Mouse (Mus musculus) forebrain, embryonic 16.5 days (tissue): ENCODE data around the gene Gm49776. TPM values are rescaled to one million over a fixed set of nuclear protein-coding genes. Genes with fewer than 3 reads are reported as not detected.
"Not testable (repeated sequence)": the region's sequence is repeated elsewhere in the genome, so short reads cannot be mapped to it uniquely, and the experiment has no call there.

Source experiments
- ATAC-seq: fragments of 200-750 bp; cut with Nextera tagmentation; 2 replicates; pipeline ENCODE4 v1.8.0; 2017; ENCODE audit warnings: mild to moderate bottlenecking, moderate library complexity
- H3K27ac ChIP-seq: fragments of 300-500 bp; sonication (generic); 2 replicates; pipeline ENCODE4 v1.5.1; 2014; ENCODE audit warnings: low read length, control low read depth
- H3K27me3 ChIP-seq: fragments of 300-500 bp; sonication (generic); replicated peaks from 2 replicates; pipeline ENCODE4 v1.6.1; 2014; ENCODE audit warnings: low read length; ENCODE audit not compliant: control insufficient read depth, insufficient read depth
- H3K36me3 ChIP-seq: fragments of 300-500 bp; sonication (generic); 2 replicates; pipeline ENCODE4 v1.6.1; 2014; ENCODE audit not compliant: control insufficient read depth, insufficient read depth
- H3K4me1 ChIP-seq: fragments of 300-500 bp; sonication (generic); replicated peaks from 2 replicates; pipeline ENCODE4 v1.6.1; 2014; ENCODE audit warnings: low read length; ENCODE audit not compliant: control insufficient read depth, insufficient read depth
- H3K4me2 ChIP-seq: fragments of 300-500 bp; sonication (generic); 2 replicates; pipeline ENCODE4 v1.6.1; 2014; ENCODE audit warnings: mild to moderate bottlenecking, low read length, control low read depth
- H3K4me3 ChIP-seq: fragments of 300-500 bp; sonication (generic); replicated peaks from 2 replicates; pipeline ENCODE4 v1.5.1; 2014; ENCODE audit warnings: mild to moderate bottlenecking, low read length, control low read depth
- H3K9ac ChIP-seq: fragments of 300-500 bp; sonication (generic); replicated peaks from 2 replicates; pipeline ENCODE4 v1.6.1; 2014; ENCODE audit warnings: low read depth, low read length, control low read depth
- H3K9me3 ChIP-seq: fragments of 300-500 bp; sonication (generic); 2 replicates; pipeline ENCODE4 v1.6.1; 2016; ENCODE audit warnings: low read length; ENCODE audit not compliant: control insufficient read depth
- WGBS: fragments of 180-500 bp; shearing (Covaris S2); extraction: QIAGEN DNeasy Blood & Tissue Kit; methylation state at CpG from one replicate; pipeline ENCODE4 v1.1.7; 2014; 5-methylcytosine and 5-hydroxymethylcytosine counted together
- polyA plus RNA-seq: library from polyadenylated mRNA; unstranded; fragments of >200 nt; fragmentation: Nextera tagmentation; extraction: Ambion mirVana; gene quantifications from 2 replicates; pipeline ENCODE4 v1.2.1, GENCODE M21; 2015

The Gm49776 gene
- polyA plus RNA-seq, result 2.0 TPM in 1 of 2 replicates, not detected in the other

DNA sequence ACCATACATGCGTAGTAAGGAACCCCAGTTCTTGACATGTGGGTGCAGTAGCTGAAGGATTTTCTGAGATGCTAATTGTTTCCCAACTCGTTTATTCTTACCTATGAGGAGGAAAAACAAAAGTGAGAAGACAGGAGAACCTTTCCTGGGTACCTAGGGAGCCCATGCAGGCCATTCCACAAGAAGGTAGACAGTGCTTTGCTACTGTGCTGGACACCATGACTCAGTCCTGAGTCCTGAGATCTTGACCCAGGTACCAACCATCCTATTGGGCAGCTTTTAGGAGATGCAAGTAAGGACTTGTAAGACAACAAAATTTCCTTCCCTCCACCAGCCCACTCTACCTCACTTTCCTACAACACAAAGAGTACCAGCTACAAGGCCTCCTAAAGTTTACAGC lies at the start of gene Gm49776:
Gm49776 (minus strand) TSS at position 101 of the 400 bp plus-strand sequence.
- Histone ChIP-seq H3K27me3 (no peaks in the 10 kb centered on the region), H3K9ac (no peak within 1 kb of the TSS), H3K9me3 (no peaks in the 10 kb centered on the region), H3K27ac (no peak within 1 kb of the TSS), H3K4me1 (no peaks in the 10 kb centered on the region), H3K4me2 (no peak within 1 kb of the TSS), H3K4me3 (no peak within 1 kb of the TSS), H3K36me3 (peaks cover 58% of the 10 kb centered on the region)
- no peak for ATAC-seq
- WGBS, result 94% methylated on average over 2 of the region's 2 CpGs

DNA sequence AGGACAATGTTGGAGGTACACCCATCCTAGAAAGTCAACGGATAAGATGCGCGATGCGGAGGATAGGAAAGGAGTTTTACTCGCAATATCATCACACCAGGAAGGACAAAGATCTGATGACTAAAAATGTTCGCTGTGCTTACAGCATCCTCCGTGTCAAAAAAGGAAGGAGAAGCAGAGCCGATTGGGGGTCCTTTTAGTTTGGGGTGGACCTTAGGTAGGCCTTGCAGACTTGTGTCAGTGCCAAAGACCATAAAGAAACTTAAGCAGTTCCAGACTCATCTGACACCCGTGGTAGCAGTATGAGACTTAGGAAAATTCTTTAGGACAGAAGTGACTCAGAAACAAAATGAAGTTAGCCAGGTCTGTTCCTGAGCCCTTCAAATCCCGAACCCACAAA lies 31.5 kb upstream of the Gm49776 start:
- H3K36me3 ChIP-seq, H3K9me3 ChIP-seq, H3K27me3 ChIP-seq, ATAC-seq: not testable (repeated sequence)
- WGBS, result 2% methylated on average over 9 of the region's 10 CpGs
- Histone ChIP-seq H3K4me3 (peak overlapping the region; percentile 100), H3K4me1 (peaks cover 30% of the 10 kb centered on the region), H3K27ac (peak overlapping the region; percentile 37; the same call in 1 of the 2 replicates), H3K9ac (peak overlapping the region; percentile 35; the same call in 1 of the 2 replicates), H3K4me2 (peak overlapping the region; percentile 44)

DNA sequence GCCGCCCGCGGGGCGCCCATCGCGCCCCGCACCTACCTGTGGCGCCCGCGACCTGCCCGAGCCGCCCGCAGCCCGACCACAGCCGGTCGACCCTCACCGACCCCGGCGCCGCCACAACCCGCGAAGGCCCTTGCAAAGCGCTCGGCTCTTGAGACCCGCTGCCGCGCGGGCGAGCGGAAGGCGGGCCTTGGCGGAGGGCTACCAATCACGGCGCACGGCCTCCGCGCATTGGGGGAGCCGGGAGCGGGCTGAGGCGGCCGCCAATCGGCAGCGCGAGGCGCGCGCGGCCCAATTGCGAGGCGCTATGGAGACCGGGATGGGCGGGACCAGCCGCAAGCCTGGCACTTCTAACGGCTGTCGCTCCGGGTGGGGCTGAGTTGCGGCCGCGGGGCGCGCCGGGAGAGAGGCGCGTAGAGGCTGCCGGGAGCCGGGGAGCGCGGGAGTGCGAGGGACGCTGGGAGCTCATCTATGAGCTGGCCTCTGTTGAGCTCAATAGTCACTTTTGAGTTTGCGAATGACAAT lies 31.0 kb upstream of the Gm49776 start, which contains the start of gene Dgcr8:
Dgcr8 (minus strand) TSS at position 180 of the 522 bp plus-strand sequence.
- H3K27me3 ChIP-seq, result no peaks in the 10 kb centered on the region
- peak within 1 kb of the TSS; percentile 98 for H3K4me2 ChIP-seq
- peak within 1 kb of the TSS; percentile 97 for H3K9ac ChIP-seq
- ATAC-seq, result peak; percentile 100
- H3K27ac ChIP-seq, result peak within 1 kb of the TSS; percentile 82
- WGBS, result under 1% methylated on average over 58 of the region's 71 CpGs
- H3K9me3 ChIP-seq, result no peaks in the 10 kb centered on the region
- H3K36me3 ChIP-seq, result 0 out of 2 replicates have a peak, but pooled peaks cover 4% of the 10 kb centered on the region
- H3K4me3 ChIP-seq, result peak within 1 kb of the TSS; percentile 100
- peaks cover 30% of the 10 kb centered on the region for H3K4me1 ChIP-seq

DNA sequence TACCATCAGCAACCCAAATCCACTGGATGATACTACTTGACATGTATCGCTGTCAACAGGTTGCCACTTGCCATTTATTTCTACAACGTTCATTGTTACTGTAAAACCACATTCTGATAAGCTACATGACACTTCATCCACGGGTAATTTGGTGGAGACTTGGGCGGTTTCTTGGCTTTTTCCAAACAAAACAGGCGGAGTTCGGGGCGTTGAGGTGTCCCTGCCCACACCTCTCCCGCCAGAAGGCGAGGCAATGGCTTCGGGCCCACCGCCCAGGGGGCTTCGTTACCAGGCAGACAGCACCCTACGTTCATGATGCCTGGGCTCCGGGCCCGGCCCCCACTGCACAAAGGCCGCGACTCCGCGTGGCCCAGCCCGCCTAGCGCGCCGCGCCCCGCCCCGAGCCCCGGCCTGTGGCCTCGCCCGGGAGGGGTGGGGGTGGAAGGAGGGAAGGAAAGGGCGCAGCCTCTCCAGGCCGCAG lies 30.5 kb upstream of the Gm49776 start:
- Histone ChIP-seq H3K27me3 (no peaks in the 10 kb centered on the region), H3K36me3 (peaks cover 7% of the 10 kb centered on the region), H3K9ac (peak overlapping the region; percentile 97), H3K4me1 (peaks cover 30% of the 10 kb centered on the region), H3K27ac (peak overlapping the region; percentile 82), H3K9me3 (no peaks in the 10 kb centered on the region), H3K4me2 (peak overlapping the region; percentile 98), H3K4me3 (peak overlapping the region; percentile 100)
- peak; percentile 68 for ATAC-seq
- WGBS, result under 1% methylated on average over 30 of the region's 31 CpGs

DNA sequence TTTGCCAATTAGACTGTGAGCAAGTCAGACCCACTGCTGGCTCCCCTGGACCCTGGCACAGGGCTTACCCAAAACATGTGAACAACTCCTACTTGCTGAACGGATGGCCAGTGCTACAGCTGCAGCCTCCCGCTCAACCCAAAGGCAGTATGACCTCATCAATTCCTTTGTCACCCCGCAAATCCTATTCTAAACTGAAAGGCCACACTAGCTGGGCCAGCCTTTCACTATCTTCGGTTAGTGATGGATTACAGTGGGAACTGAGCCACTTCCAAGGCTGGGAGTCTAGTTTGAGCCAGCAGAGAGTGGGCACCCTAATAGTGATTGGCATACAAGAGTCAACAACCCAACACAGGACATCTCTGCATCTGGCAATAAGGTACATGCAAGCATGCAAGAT lies 30.0 kb upstream of the Gm49776 start:
- under 1% methylated on average over 4 of the region's 4 CpGs for WGBS
- H3K4me1 ChIP-seq, result peaks cover 30% of the 10 kb centered on the region
- ATAC-seq, result no peak
- H3K27ac ChIP-seq, result no peak overlapping the region; the same call in 1 of the 2 replicates
- peak overlapping the region; percentile 97 for H3K9ac ChIP-seq
- H3K4me3 ChIP-seq, result peak overlapping the region; percentile 100
- peaks cover 12% of the 10 kb centered on the region for H3K36me3 ChIP-seq
- H3K27me3 ChIP-seq, result no peaks in the 10 kb centered on the region
- H3K4me2 ChIP-seq, result peak overlapping the region; percentile 98
- H3K9me3 ChIP-seq, result no peaks in the 10 kb centered on the region

DNA sequence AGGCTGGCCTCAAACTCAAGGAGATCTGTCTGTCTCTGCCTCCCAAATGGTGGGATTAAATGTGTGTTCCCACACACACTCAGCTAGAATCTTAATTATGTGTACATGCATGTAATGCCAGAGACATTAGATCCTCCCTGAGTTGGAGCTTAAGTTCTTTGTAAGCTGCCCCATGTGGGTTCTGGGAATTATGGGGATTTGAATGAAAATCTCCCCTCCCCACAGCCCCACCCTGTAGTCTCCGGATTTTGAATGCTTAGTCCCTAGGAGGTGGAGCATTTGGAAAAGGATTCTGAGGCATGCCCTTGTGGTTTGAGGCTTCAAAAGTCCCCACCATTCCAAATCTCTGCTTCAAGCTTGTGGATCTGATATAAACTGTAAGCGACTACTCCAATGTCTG lies 17.0 kb upstream of the Gm49776 start:
- H3K4me1 ChIP-seq, result no peaks in the 10 kb centered on the region
- ATAC-seq, result no peak
- 67% methylated on average over 2 of the region's 2 CpGs for WGBS
- H3K27me3 ChIP-seq, result no peaks in the 10 kb centered on the region
- H3K4me3 ChIP-seq, result no peak overlapping the region
- H3K4me2 ChIP-seq, result no peak overlapping the region
- H3K27ac ChIP-seq, result no peak overlapping the region
- peaks cover 57% of the 10 kb centered on the region for H3K36me3 ChIP-seq
- H3K9me3 ChIP-seq, result no peaks in the 10 kb centered on the region
- H3K9ac ChIP-seq, result no peak overlapping the region

DNA sequence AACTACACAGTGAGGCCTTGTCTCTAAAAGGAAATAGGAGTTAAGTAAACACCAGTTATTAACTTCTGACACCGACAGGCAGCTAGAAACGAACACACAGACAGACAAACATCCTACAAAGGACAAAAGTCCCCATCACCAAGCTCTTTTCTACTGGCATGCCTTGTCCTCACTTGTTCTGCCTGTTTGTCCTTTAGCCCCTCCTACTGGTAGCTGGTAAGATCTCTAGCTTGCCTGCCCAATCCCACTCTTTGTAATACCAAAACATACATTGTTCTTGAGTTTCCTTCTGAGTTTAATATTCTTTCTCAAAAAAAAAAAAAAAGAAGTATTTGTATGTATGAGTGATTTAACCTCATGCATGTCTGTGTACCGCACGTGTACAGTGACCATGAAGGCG lies 10.1 kb upstream of the Gm49776 start:
- H3K27ac ChIP-seq, result no peak overlapping the region
- H3K4me3 ChIP-seq, result no peak overlapping the region
- H3K4me1 ChIP-seq, result no peaks in the 10 kb centered on the region
- H3K9me3 ChIP-seq, result no peaks in the 10 kb centered on the region
- H3K4me2 ChIP-seq, result no peak overlapping the region
- no peak for ATAC-seq
- peaks cover 53% of the 10 kb centered on the region for H3K36me3 ChIP-seq
- no peaks in the 10 kb centered on the region for H3K27me3 ChIP-seq
- H3K9ac ChIP-seq, result no peak overlapping the region
- 91% methylated on average over 5 of the region's 5 CpGs for WGBS

DNA sequence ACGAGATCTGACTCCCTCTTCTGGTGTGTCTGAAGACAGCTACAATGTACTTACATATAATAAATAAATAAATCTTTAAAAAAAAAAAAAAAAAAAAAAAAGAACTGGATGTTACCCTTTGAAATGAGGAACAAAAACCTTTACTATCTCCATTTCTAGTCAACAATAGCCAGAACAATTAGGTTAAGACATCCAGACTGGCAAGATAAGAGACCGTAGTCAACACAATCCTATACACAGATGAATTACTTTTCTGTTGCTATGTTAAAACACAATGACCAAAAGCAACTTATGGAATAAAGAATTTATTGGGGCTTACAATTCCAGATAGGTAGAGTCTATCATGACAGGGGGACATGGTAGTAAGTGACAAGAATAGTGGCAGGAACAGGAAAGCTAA lies 6.9 kb upstream of the Gm49776 start:
- Histone ChIP-seq H3K4me1 (no peaks in the 10 kb centered on the region), H3K27ac (no peak overlapping the region), H3K4me3 (no peak overlapping the region), H3K27me3 (no peaks in the 10 kb centered on the region), H3K9me3 (no peaks in the 10 kb centered on the region), H3K9ac (no peak overlapping the region), H3K36me3 (peaks cover 40% of the 10 kb centered on the region), H3K4me2 (no peak overlapping the region)
- WGBS, result 74% methylated on average over 2 of the region's 2 CpGs
- no peak for ATAC-seq

DNA sequence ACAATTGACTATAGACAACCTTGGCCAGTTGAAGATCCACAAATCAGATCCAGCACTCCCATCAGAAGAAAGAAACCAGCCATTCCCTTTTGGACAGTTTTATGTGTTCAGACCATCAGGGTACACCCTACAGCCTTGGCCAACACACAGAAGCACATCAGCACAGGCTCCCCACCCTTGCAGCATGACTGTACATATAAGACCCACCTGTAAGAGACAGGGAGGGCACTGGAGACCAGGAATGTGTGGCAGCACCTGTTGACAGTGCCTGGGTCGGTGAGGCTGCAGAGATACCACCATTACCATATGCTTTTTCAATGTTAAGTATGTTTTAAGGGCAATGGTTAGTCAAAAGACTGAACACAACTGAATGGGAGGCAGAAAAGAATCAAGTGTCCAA lies 4.3 kb downstream of the Gm49776 start:
- 85% methylated on average over 1 of the region's 1 CpGs for WGBS
- Histone ChIP-seq H3K9me3 (no peaks in the 10 kb centered on the region), H3K4me1 (peaks cover 19% of the 10 kb centered on the region), H3K4me2 (no peak overlapping the region), H3K9ac (no peak overlapping the region), H3K36me3 (peaks cover 49% of the 10 kb centered on the region), H3K4me3 (no peak overlapping the region), H3K27me3 (no peaks in the 10 kb centered on the region), H3K27ac (no peak overlapping the region)
- no peak for ATAC-seq
